Mouse (Mus musculus) ES-E14 (cell line): ENCODE data around the gene Abhd17b.

ENCODE experiments used
- CHD2 ChIP-seq: IDR thresholded peaks from 2 replicates; pipeline ENCODE4 v1.6.1; 2014; ENCODE audit warnings: mild to moderate bottlenecking, low read depth, low read length, inconsistent platforms
- HCFC1 ChIP-seq: IDR thresholded peaks from 2 replicates; pipeline ENCODE4 v1.6.1; 2012; ENCODE audit warnings: low read length, inconsistent platforms, borderline replicate concordance; ENCODE audit not compliant: insufficient read depth
- ZC3H11A ChIP-seq: IDR thresholded peaks from 2 replicates; pipeline ENCODE4 v1.6.1; 2012; ENCODE audit warnings: low read depth, mild to moderate bottlenecking, inconsistent platforms, low read length, borderline replicate concordance
- ZNF384 ChIP-seq: IDR thresholded peaks from 2 replicates; pipeline ENCODE4 v1.6.1; 2012; ENCODE audit warnings: low read depth, low read length, inconsistent platforms

DNA sequence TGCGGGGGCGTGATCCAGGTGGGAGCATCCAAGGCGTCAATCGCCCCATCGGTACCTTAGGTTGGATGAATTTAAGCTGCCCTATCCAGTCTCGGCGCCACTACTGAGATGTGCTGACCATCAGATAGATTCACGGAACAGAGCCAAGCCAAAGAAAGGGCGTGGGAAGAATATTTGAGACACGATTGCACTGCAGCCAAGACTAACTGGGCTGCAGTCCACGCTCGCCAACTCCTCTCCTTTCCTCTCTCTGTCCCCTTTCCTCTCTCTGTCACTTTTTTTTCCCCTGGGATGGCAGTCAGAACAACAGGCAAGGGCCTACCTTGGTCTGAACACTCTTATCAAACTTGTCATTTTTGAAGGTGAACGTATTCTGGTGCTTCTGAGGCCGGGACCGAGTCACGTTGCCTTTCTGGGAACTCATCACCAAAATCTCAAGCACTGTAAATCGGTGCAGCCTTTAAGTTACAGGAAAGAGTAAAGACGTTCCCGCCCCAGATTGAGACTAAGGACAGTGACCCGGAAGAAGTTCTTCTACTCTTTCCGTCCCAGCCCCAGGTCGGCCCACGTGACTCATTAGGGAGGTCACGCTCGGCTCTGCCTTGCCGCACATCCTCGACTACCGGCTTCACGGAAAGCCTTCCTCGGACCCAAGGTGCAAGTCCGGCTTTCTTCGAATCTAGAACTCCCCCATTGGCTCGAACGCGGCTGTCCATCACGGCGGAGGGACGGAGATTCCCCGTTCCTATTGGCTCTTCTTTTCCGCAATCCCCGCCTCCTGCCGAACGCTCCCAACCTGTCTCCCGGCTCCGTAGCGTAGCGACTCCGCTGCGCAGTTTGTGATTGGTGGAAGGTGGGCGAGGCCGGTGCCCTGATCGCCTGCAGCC lies 457 bp upstream of the Abhd17b start, which contains the start of gene 1110059E24Rik:
- TF ChIP-seq ZC3H11A: no peak
- TF ChIP-seq CHD2: peak; percentile 71; the same call in 1 of the 2 replicates
- peak; percentile 81 for TF ChIP-seq HCFC1
- TF ChIP-seq ZNF384: no peak
